Mouse (Mus musculus): ENCODE measurements around the gene Rerg. TPM values are rescaled to one million over a fixed set of nuclear protein-coding genes. Genes with fewer than 3 reads are reported as not detected.
A peak's percentile ranks its signal among the peaks of the same experiment; 100 is the strongest.

Gene Rerg
- polyA plus RNA-seq, 1 experiment from 2014 or later: 3.4 TPM

- 87% methylated on average over 2 of the region's 2 CpGs for WGBS
- no peak for ATAC-seq
- Histone ChIP-seq H3K9me3 (replicated peaks) (no peaks in the 10 kb centered on the region), H3K4me2 (no peak overlapping the region), H3K4me3 (no peak overlapping the region), H3K36me3 (ENCODE audit: poor library complexity, severe bottlenecking) (no peaks in the 10 kb centered on the region), H3K9ac (no peak overlapping the region), H3K27ac (no peak overlapping the region), H3K27me3 (no peaks in the 10 kb centered on the region), H3K4me1 (no peaks in the 10 kb centered on the region)
These were observed 75.8 kb downstream of the Rerg start for GRCm38 (mm10) chr6:137094475-137094874.

- WGBS: 78% methylated on average over 6 of the region's 6 CpGs
- no peaks in the 10 kb centered on the region for H3K27me3 ChIP-seq
- no peak for ATAC-seq
- H3K36me3 ChIP-seq (ENCODE audit: poor library complexity, severe bottlenecking): no peaks in the 10 kb centered on the region
- H3K27ac ChIP-seq: no peak overlapping the region
- no peak overlapping the region for H3K4me3 ChIP-seq
- H3K4me2 ChIP-seq: no peak overlapping the region
- no peak overlapping the region for H3K9ac ChIP-seq
- H3K4me1 ChIP-seq: no peaks in the 10 kb centered on the region
- H3K9me3 ChIP-seq (replicated peaks): no peaks in the 10 kb centered on the region
These were observed 81.8 kb downstream of the Rerg start for GRCm38 (mm10) chr6:137088469-137088868.

DNA sequence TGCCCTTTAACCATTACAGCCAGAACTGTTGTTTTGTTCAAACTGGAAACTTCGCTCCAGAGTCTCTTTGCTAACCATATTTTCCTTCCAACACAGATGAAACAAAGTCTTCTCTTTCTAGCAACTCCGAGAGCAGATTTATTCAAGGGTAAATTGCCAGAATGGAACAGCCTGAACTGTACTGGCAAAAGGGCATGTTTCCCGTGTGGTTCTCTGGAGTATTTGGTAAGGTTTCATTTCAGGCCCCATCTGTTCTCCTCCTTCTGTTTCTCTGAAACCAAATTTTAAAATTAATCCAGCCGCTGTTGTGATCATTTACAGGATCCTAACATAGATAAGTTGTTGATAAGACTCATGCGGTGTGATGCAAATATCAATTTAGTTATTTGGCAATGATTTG lies 82.3 kb downstream of the Rerg start:
- WGBS: 85% methylated on average over 5 of the region's 5 CpGs
- no peak overlapping the region for H3K4me2 ChIP-seq
- H3K4me3 ChIP-seq: no peak overlapping the region
- no peak for ATAC-seq
- no peaks in the 10 kb centered on the region for H3K9me3 ChIP-seq (replicated peaks)
- H3K36me3 ChIP-seq (ENCODE audit: poor library complexity, severe bottlenecking): no peaks in the 10 kb centered on the region
- no peaks in the 10 kb centered on the region for H3K4me1 ChIP-seq
- no peaks in the 10 kb centered on the region for H3K27me3 ChIP-seq
- H3K27ac ChIP-seq: no peak overlapping the region
- no peak overlapping the region for H3K9ac ChIP-seq

DNA sequence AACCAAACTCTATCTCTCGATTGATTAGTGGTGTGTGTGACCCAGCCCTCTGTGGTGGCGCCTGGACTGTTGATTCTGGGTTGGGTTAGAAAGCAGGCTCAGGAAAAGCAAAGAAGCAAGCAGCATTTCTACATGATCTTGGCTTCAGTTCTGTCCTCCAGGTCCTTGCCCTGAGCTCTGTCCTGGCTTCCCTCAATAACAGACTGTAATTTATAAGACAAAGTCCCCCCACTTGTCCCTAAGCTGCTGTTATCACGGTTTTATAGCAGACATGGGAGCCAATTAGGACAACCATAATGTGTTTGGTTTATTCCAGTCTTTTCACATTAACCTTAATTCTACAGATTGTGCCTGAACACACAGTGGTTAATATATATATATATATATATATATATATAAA lies 82.8 kb downstream of the Rerg start:
- Histone ChIP-seq H3K27ac (no peak overlapping the region), H3K27me3 (no peaks in the 10 kb centered on the region), H3K4me1 (no peaks in the 10 kb centered on the region), H3K36me3 (ENCODE audit: poor library complexity, severe bottlenecking) (no peaks in the 10 kb centered on the region), H3K9ac (no peak overlapping the region), H3K9me3 (replicated peaks) (no peaks in the 10 kb centered on the region), H3K4me2 (no peak overlapping the region), H3K4me3 (no peak overlapping the region)
- 91% methylated on average over 3 of the region's 3 CpGs for WGBS
- ATAC-seq: no peak

GRCm38 (mm10) chr6:137079701-137080100 lies 90.6 kb downstream of the Rerg start:
- Histone ChIP-seq H3K27me3 (no peaks in the 10 kb centered on the region), H3K9me3 (replicated peaks) (no peaks in the 10 kb centered on the region)

DNA sequence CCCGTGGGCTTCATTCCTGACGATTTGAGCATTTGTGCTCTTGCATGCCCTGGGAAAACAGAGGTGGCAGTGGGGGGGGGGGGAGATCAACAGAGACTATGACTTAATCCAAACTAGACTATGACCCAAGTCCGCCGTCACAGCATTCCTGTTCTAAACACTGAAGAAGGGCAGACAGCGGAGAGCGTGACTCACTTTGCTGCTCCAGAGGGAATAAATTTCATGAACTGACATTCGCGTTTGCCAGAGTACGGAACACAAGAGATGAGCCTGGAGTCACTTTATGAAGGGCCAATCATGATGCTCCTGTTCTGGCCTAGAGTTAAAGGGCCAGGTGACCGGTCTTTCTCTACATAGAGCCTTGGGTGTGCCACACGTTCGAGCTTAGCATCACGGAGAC lies 93.6 kb downstream of the Rerg start:
- no peaks in the 10 kb centered on the region for H3K36me3 ChIP-seq (ENCODE audit: poor library complexity, severe bottlenecking)
- 96% methylated on average over 13 of the region's 13 CpGs for WGBS
- no peak overlapping the region for H3K4me3 ChIP-seq
- no peaks in the 10 kb centered on the region for H3K4me1 ChIP-seq
- H3K9ac ChIP-seq: no peak overlapping the region
- H3K4me2 ChIP-seq: no peak overlapping the region
- H3K9me3 ChIP-seq (replicated peaks): no peaks in the 10 kb centered on the region
- ATAC-seq: no peak
- H3K27ac ChIP-seq: no peak overlapping the region
- H3K27me3 ChIP-seq: no peaks in the 10 kb centered on the region

More at GRCm38 (mm10) chr6:137079701-137080100, 90.6 kb downstream of the Rerg start:
- no peak overlapping the region for H3K9ac ChIP-seq
- no peak overlapping the region for H3K27ac ChIP-seq
- no peaks in the 10 kb centered on the region for H3K4me1 ChIP-seq
- WGBS: 83% methylated on average over 6 of the region's 6 CpGs
- no peak overlapping the region for H3K4me3 ChIP-seq
- H3K4me2 ChIP-seq: no peak overlapping the region
- ATAC-seq: no peak
- no peaks in the 10 kb centered on the region for H3K36me3 ChIP-seq (ENCODE audit: poor library complexity, severe bottlenecking)

GRCm38 (mm10) chr6:137076225-137076624 lies 94.1 kb downstream of the Rerg start:
- no peak for ATAC-seq
- Histone ChIP-seq H3K4me2 (no peak overlapping the region), H3K4me1 (no peaks in the 10 kb centered on the region), H3K27ac (no peak overlapping the region), H3K9ac (no peak overlapping the region), H3K36me3 (ENCODE audit: poor library complexity, severe bottlenecking) (no peaks in the 10 kb centered on the region), H3K9me3 (replicated peaks) (no peaks in the 10 kb centered on the region), H3K27me3 (no peaks in the 10 kb centered on the region), H3K4me3 (no peak overlapping the region)
- 91% methylated on average over 6 of the region's 6 CpGs for WGBS

DNA sequence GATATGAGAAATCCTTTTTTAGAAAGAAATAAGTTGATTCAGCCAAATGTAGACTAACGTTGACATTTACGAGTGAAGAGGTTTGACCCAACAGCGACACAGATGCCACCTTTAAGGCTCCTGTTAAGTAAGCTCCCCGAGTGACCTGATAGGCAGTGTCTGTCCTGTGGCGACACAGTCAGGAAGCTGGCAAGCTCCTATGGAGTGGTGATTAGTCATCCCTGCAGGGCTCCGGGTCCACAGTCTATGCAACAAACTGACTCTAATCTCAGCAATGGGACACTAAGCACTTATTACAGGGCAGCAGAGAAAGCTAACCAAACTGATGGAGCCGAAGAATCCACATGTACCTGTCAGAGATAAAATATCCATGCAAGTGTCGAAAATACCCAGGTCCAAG lies 98.0 kb downstream of the Rerg start:
- Histone ChIP-seq H3K4me1 (no peaks in the 10 kb centered on the region), H3K36me3 (ENCODE audit: poor library complexity, severe bottlenecking) (no peaks in the 10 kb centered on the region), H3K9me3 (replicated peaks) (no peaks in the 10 kb centered on the region), H3K9ac (no peak overlapping the region), H3K27me3 (no peaks in the 10 kb centered on the region), H3K4me2 (no peak overlapping the region), H3K4me3 (no peak overlapping the region), H3K27ac (no peak overlapping the region)
- 63% methylated on average over 8 of the region's 8 CpGs for WGBS
- ATAC-seq: no peak

GRCm38 (mm10) chr6:137071466-137071865 lies 98.8 kb downstream of the Rerg start:
- Histone ChIP-seq H3K9ac (no peak overlapping the region), H3K27me3 (no peaks in the 10 kb centered on the region), H3K4me3 (no peak overlapping the region), H3K27ac (no peak overlapping the region), H3K4me1 (no peaks in the 10 kb centered on the region), H3K9me3 (replicated peaks) (no peaks in the 10 kb centered on the region), H3K4me2 (no peak overlapping the region), H3K36me3 (ENCODE audit: poor library complexity, severe bottlenecking) (no peaks in the 10 kb centered on the region)
- ATAC-seq: no peak
- WGBS: 91% methylated on average over 9 of the region's 9 CpGs

- H3K4me1 ChIP-seq: 0 out of 2 replicates have a peak, but pooled peaks cover 8% of the 10 kb centered on the region
- H3K27ac ChIP-seq: no peak overlapping the region
- no peak for ATAC-seq
- H3K27me3 ChIP-seq: no peaks in the 10 kb centered on the region
- no peak overlapping the region for H3K9ac ChIP-seq
- H3K36me3 ChIP-seq (ENCODE audit: poor library complexity, severe bottlenecking): no peaks in the 10 kb centered on the region
- H3K9me3 ChIP-seq (replicated peaks): no peaks in the 10 kb centered on the region
- H3K4me3 ChIP-seq: no peak overlapping the region
- H3K4me2 ChIP-seq: no peak overlapping the region
- 96% methylated on average over 7 of the region's 7 CpGs for WGBS
These were observed 104.8 kb downstream of the Rerg start for GRCm38 (mm10) chr6:137065506-137065905.

GRCm38 (mm10) chr6:137064786-137065185 lies 105.5 kb downstream of the Rerg start:
- no peaks in the 10 kb centered on the region for H3K9me3 ChIP-seq (replicated peaks)
- H3K4me3 ChIP-seq: no peak overlapping the region
- 89% methylated on average over 14 of the region's 14 CpGs for WGBS
- H3K4me1 ChIP-seq: 0 out of 2 replicates have a peak, but pooled peaks cover 8% of the 10 kb centered on the region
- H3K27me3 ChIP-seq: no peaks in the 10 kb centered on the region
- H3K4me2 ChIP-seq: no peak overlapping the region
- H3K27ac ChIP-seq: no peak overlapping the region
- no peaks in the 10 kb centered on the region for H3K36me3 ChIP-seq (ENCODE audit: poor library complexity, severe bottlenecking)
- ATAC-seq: no peak
- no peak overlapping the region for H3K9ac ChIP-seq

DNA sequence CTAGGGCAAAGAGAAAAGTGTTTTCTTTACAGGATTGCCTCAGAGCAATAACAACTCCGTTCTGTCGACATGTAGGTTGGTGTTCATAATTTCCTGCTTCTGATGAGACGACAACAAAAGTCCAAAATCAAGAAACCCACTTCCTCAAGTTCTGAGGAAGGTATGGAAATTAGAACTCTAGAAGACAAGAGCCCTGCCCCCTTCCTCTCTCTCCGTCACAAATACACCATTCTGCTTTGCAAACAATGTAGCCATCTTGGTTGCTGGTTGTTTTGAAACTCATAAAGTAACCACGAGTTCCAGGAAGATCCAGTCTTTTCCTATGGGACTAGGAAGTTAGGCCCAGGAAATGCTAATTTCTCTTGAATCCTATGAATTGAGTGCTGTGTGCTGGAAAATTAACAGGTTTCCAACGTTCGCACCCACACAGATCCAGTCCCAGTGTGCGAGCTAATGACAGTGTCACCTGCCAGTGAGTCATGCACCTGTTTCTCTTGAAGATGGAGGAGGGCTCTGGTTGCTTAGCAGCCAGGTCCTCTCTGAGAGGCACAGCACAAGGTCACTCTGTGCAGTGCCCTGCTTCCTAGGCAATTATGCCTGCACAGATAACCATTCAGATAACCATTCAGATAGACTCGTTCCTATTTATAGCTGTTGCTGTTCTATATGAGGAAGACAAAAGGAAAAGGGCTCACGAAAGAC lies 106.9 kb downstream of the Rerg start:
- peak; percentile 73 for ATAC-seq
- WGBS: 60% methylated on average over 10 of the region's 10 CpGs
- Histone ChIP-seq H3K4me2 (no peak overlapping the region), H3K27me3 (no peaks in the 10 kb centered on the region), H3K36me3 (ENCODE audit: poor library complexity, severe bottlenecking) (no peaks in the 10 kb centered on the region), H3K27ac (no peak overlapping the region), H3K4me1 (0 out of 2 replicates have a peak, but pooled peaks cover 8% of the 10 kb centered on the region), H3K4me3 (no peak overlapping the region), H3K9me3 (replicated peaks) (no peaks in the 10 kb centered on the region), H3K9ac (no peak overlapping the region)
